Mouse (Mus musculus): ENCODE data around the gene Myo9a.
"Not testable (repeated sequence)": the region's sequence is repeated elsewhere in the genome, so short reads cannot be mapped to it uniquely, and the experiment has no call there.

The Myo9a gene

DNA sequence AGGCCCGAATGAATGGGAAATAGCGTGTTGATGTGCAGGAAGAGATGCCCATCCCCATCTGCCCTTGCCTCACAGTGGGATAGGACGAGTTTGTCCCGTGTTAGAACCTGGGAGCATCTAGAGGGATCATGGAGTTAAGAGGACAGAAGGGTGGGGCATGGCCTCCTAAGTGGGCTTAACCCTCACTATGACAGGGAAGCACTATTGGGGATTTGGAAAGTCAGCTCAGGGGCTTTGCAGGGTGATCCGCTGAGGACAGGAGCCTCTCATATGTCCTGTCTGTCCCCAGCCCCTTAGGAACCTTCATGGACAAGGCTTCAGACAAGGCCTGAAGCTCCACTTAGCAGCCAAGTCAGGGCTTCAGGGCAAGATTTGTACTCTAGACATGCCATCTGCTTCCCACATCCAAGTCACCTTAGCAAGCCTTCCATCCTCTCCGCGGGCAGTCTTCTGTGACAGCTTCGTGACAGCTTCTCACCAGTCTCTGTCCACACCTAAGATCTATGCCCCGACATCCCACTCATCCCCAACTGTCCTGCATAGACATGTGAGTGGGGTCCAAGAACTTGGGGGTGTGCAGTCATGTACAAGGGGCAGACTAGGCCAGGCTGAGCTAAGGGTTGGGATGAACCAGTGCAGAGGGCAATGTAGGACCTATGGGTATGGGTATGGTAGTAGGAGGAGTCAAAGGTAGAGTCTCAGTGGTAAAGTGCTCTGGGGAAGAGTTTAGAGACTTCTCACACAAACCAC is 200.5 kb downstream of the Myo9a start:
- no peak for DNase-seq

DNA sequence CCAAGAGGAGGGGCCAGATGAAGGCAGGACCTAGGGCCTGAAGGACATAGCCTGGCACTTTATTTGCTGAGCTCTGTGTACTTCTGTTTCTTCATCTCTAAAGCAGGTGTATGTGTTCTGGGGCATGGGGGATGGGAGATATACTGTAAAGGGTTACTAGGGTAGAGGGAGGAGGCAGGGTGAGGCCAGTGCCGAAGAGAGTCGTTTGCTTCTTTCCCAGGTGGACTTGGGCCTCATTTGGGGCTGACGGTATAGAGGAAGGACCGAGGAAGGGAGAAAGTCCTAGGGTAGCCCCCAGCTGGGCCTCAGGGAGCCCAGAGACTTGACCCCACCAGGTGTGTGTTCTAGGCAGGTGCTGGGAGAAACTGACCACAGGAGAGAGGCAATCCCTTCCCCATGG is 201.2 kb downstream of the Myo9a start:
- no peak for DNase-seq

DNA sequence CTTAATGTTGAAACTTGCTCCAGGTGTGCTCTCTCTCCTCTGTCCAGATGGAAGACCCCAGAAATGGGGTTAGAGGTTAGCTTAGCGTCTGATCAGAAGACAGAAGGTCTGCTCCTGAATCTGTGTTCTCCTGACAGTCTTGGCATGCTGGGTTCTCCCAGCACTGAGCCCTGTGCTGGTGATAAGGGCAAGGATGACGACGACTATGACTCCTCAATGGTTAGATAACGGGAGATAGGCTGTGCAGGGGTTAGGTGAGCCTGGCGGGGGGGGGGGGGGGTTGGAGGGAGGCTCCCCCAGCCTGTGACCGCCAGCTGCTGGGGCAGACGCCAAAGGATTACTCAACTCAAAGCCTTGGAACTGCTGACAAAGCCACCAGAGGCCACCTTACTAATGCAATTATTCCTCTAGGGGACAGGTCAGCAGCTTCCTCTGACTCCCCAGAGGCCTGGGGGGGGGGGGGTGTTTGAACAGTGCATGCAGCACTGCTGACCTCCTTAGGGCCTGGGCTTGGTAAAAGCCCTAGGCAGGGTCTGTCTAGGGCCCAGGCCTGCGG is 201.9 kb downstream of the Myo9a start:
- no peak for DNase-seq

DNA sequence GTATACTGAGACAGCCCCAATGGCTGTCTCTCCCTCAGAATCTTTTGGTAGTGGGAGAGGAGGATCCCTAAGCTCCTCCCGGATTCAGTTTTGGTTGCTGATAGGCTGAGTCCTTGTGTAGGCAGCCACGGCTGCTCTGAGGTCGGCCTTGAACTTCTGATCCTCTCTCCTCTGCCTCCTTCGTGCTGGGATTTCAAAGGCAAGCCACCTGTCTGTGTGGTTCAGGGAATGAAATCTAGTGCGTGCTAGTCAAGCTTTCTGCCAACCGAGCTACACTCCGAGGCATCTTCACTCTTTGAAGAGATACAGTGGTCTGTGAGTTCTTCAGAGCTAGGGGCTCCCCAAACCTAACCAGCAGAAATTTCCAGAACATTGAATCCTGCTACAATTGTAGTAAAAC is 202.9 kb downstream of the Myo9a start:
- no peak for DNase-seq

DNA sequence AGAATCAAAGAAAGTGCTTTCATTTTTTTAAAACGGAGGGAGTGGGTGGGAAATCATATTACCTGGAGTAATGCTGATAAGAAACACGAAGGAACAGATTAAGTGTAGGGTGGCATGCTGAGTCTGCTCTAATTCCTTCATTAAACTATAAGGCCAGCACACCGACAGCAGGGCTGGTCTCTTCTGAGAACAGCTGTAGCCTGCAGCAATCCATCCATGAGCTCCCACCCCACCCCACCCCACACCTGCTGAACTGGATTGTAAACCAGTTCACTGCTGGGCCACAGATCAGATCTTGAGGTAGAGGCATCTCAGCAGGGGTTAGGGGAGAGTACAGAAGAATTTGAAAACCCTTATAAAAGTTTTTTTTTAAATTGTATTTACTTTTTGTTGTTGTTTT is 204.5 kb downstream of the Myo9a start:
- DNase-seq: no peak

- DNase-seq: no peak
Observed at GRCm38 (mm10) chr9:59955692-59956091, 205.0 kb downstream of the Myo9a start.

GRCm38 (mm10) chr9:59956496-59956895 is 205.8 kb downstream of the Myo9a start:
- no peak for DNase-seq

DNA sequence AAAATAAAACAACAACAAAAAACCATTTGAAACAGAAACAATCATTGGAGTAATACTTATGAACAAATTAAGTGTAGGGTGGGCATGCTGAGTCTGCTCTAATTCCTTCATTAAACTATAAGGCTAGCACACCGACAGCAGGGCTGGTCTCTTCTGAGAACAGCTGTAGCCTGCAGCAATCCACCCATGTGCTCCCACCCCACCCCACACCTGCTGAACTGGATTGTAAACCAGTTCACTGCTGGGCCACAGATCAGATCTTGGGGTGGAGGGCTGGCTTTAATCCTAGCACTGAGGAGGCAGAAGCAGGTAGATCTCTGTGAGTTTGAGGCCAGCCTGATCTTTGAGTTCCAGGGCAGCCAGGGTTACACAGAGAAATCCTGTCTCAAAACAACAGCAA is 207.4 kb downstream of the Myo9a start:
- not testable (repeated sequence) for DNase-seq

DNA sequence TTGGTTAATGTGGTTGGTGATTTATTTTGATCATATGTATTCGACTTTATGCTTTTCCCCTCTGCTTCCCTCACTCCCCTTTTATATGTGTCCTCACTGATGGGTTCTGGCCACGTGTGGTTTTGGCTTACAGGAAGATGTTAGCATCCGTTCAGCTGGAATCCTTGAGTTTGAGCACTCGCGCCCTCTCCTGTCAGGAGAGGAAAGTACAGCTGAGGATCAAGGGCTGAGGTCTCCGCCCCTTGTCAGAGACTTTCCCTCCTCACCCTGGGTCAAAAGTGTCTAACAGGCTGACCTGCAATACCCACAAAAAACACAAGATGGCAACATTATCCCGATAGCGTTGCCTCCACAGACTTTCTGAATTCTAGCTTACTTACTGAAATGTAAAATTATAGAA is 208.6 kb downstream of the Myo9a start:
- DNase-seq: peak; percentile 89

GRCm38 (mm10) chr9:59960559-59960958 is 209.9 kb downstream of the Myo9a start, which contains the start of gene Nr2e3:
TSS of gene Nr2e3 (minus strand) at chr9:59960659.
- no peak for DNase-seq

- DNase-seq: no peak
Observed at GRCm38 (mm10) chr9:59961201-59961955, 210.7 kb downstream of the Myo9a start.

DNA sequence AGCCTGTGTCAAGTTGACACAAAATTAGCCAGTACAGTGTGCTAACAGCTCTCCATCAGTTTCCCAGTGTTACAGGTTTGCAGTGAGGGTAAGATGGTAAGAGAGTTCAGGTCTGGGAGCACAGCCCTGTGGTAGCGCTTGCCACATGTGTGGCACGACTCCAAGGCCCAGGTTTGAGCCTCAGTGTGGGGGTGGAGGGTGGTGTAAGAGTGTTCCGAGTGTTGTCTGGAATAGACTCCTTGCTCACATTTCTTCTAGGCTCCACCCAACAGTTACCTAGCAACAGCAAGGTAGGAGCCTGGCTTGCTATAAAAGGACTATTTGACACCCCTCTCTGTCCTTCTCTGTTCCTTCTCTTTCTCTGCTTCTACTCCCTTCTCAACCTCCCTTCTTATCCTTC is 213.7 kb downstream of the Myo9a start:
- DNase-seq: no peak

- DNase-seq: no peak
Observed at GRCm38 (mm10) chr9:59965046-59965445, 214.3 kb downstream of the Myo9a start.

DNA sequence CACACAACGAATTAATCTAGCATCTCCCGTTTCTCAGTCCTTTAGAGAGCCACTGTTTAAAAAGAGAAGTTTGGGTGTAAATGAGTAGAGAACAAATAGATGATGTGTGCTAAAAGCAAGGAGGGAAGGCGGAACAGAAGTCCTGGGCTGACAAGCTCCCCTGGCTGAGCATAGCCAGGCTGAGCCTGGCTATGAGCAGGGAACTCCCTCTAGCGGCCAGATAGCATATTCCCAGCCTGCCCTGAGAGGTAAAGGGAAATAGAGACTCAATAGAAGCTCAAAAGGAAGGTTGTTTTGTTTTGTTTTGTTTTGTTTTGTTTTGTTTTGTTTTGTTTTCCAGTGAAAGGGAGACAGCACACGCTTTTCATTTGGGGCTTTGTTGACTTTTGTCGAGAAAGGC is 218.7 kb downstream of the Myo9a start:
- peak; percentile 51 for DNase-seq

DNA sequence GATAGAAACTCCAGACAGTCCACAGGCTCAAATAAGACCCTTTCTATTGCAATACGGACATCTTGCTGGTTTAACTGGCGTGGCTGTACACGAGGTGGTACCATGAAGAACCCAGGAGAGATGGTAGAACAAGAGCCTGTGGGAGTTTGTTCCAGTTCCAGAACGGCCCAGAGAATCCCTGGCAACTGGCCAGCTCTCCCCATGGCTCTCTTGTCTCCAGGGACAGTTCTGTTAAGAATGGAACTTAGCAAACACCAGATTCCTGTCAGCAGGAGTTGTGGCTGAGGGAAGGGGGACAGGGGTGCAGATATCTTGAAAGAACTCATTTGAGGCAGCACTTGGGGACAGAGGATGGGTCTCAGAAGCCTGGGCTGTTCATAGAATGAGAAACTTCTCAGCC is 220.6 kb downstream of the Myo9a start:
- no peak for DNase-seq
